Mouse (Mus musculus) myocyte (in vitro differentiated cells): ENCODE data around the gene Fkbp6. TPM values are rescaled to one million over a fixed set of nuclear protein-coding genes. Genes with fewer than 3 reads are reported as not detected.

Experiments
- H3K27me3 ChIP-seq: one replicate; pipeline ENCODE4 v1.6.1; 2011; ENCODE audit not compliant: control insufficient read depth, insufficient read depth, insufficient read length
- H3K36me3 ChIP-seq: one replicate; pipeline ENCODE4 v1.6.1; 2011; ENCODE audit not compliant: control insufficient read depth, insufficient read depth
- H3K4me2 ChIP-seq: one replicate; pipeline ENCODE4 v1.6.1; 2011; ENCODE audit warnings: low read depth, control low read depth
- H3K4me3 ChIP-seq: one replicate; pipeline ENCODE4 v1.5.1; 2011; ENCODE audit warnings: mild to moderate bottlenecking, control low read depth, moderate library complexity
- H3K79me2 ChIP-seq: one replicate; pipeline ENCODE4 v1.6.1; 2011; ENCODE audit not compliant: control insufficient read depth, insufficient read depth
- H3ac ChIP-seq: one replicate; pipeline ENCODE4 v1.6.1; 2011; ENCODE audit not compliant: control insufficient read depth, insufficient read length
- CEBPB ChIP-seq: IDR thresholded peaks from 2 replicates; pipeline ENCODE4 v1.6.1; 2011; ENCODE audit warnings: mild to moderate bottlenecking, moderate library complexity; ENCODE audit not compliant: poor library complexity, insufficient read depth, severe bottlenecking
- E2F4 ChIP-seq: IDR thresholded peaks from one replicate; pipeline ENCODE4 v1.6.1; 2011; ENCODE audit warnings: mild to moderate bottlenecking, control low read depth, moderate library complexity; ENCODE audit not compliant: insufficient read depth
- MAX ChIP-seq: IDR thresholded peaks from one replicate; pipeline ENCODE4 v1.6.1; 2011; ENCODE audit warnings: low read depth, mild to moderate bottlenecking, control low read depth
- MYOD1 ChIP-seq, 3 experiments: IDR thresholded peaks; one replicate each; pipeline ENCODE4 v1.6.1; 2011; ENCODE audit warnings: control low read depth in 2 of 3, low read depth in 2 of 3, mild to moderate bottlenecking in 2 of 3, moderate library complexity in 1 of 3; ENCODE audit not compliant: insufficient read length in 2 of 3, control insufficient read depth in 1 of 3
- MYOG ChIP-seq, 3 experiments: IDR thresholded peaks; one replicate each; pipeline ENCODE4 v1.6.1; 2011; ENCODE audit warnings: control low read depth in 2 of 3, low read depth in 2 of 3, mild to moderate bottlenecking in 2 of 3; ENCODE audit not compliant: insufficient read length in 2 of 3, control insufficient read depth in 1 of 3, insufficient read depth in 1 of 3
- POLR2A ChIP-seq: IDR thresholded peaks from one replicate; pipeline ENCODE4 v1.6.1; 2011; ENCODE audit warnings: low read depth, mild to moderate bottlenecking, control low read depth, moderate library complexity; ENCODE audit not compliant: insufficient read length
- POLR2AphosphoS2 ChIP-seq: IDR thresholded peaks from one replicate; pipeline ENCODE4 v1.6.1; 2011; ENCODE audit warnings: low read depth, control low read depth; ENCODE audit not compliant: insufficient read length
- SRF ChIP-seq: IDR thresholded peaks from one replicate; pipeline ENCODE4 v1.6.1; 2011; ENCODE audit warnings: low read depth; ENCODE audit not compliant: control insufficient read depth, insufficient read length
- TCF12 ChIP-seq: IDR thresholded peaks from one replicate; pipeline ENCODE4 v1.6.1; 2011; ENCODE audit warnings: mild to moderate bottlenecking, control low read depth; ENCODE audit not compliant: poor library complexity, insufficient read depth, severe bottlenecking
- TCF3 ChIP-seq: IDR thresholded peaks from one replicate; pipeline ENCODE4 v1.6.1; 2011; ENCODE audit warnings: low read depth, control low read depth; ENCODE audit not compliant: insufficient read length
- USF1 ChIP-seq: IDR thresholded peaks from one replicate; pipeline ENCODE4 v1.6.1; 2011; ENCODE audit warnings: low read depth, mild to moderate bottlenecking, control low read depth, moderate library complexity
- polyA plus RNA-seq: library from polyadenylated mRNA; unstranded; fragments of >200 nt; fragmentation: generic; extraction: Trizol; gene quantifications from one replicate; pipeline ENCODE4 v1.2.1, GENCODE M21; 2012; ENCODE audit warnings: missing spikeins

Gene Fkbp6
- polyA plus RNA-seq, 1 experiment = not detected

DNA sequence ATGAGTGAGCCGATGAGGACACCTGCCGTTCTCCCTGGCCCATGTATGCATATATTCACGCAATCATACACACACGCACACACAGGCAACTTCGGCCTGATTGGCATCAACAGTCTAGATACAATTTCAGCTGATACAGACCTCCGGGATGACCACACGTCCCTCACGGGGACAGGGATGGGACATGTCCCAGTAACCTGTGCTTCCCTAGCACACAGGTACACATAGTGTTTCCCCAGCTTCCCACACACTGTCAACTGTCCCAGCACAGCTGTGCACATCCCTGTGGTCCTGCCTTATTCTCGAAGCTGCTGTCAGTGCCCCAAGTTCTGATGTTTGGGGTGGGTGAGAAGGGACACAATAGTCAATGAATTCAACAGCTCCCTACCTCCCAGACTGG is 102.5 kb downstream of the Fkbp6 start:
- Histone ChIP-seq H3K79me2 (no peaks in the 10 kb centered on the region), H3ac (no peak overlapping the region), H3K36me3 (peaks cover 9% of the 10 kb centered on the region), H3K27me3 (no peaks in the 10 kb centered on the region), H3K4me2 (no peak overlapping the region), H3K4me3 (no peak overlapping the region)
- TF ChIP-seq MYOG (IDR thresholded peaks at IDR 0.05; ENCODE audit: control insufficient read depth in 1 of 3, insufficient read depth in 1 of 3, insufficient read length in 2 of 3, low read depth in 2 of 3) (no peak), POLR2AphosphoS2 (peak; percentile 76), TCF3 (no peak), POLR2A (no peak), MYOD1 (IDR thresholded peaks at IDR 0.05; ENCODE audit: control insufficient read depth in 1 of 3, insufficient read length in 2 of 3, low read depth in 2 of 3) (no peak)

DNA sequence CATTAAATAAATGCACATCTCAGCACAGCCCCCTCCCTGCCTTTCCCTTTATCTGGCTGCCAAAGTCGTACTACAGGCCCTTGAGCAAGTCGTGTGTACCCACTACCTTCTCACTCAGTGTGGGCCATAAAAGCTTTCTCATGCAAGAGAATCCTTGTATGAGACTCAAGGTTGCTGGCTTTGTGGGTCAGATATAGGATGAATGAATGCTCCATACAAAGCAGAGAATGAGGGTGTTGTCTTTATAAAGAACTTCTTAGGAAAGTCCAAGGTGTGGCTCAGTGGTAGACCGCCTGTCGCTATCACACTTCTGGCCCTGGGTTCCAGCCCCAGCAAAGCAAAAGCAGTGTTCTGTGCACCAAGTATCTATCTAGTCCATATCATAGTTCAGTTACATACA is 103.3 kb downstream of the Fkbp6 start:
- Histone ChIP-seq H3K4me2 (no peak overlapping the region), H3K36me3 (peaks cover 9% of the 10 kb centered on the region), H3K4me3 (no peak overlapping the region), H3ac (no peak overlapping the region), H3K79me2 (no peaks in the 10 kb centered on the region), H3K27me3 (no peaks in the 10 kb centered on the region)
- TF ChIP-seq USF1 (no peak), SRF (no peak), E2F4 (no peak), CEBPB (no peak), TCF3 (no peak), MYOG (IDR thresholded peaks at IDR 0.05; ENCODE audit: control insufficient read depth in 1 of 3, insufficient read depth in 1 of 3, insufficient read length in 2 of 3, low read depth in 2 of 3) (no peak), MAX (no peak), TCF12 (no peak), MYOD1 (IDR thresholded peaks at IDR 0.05; ENCODE audit: control insufficient read depth in 1 of 3, insufficient read length in 2 of 3, low read depth in 2 of 3) (no peak)

DNA sequence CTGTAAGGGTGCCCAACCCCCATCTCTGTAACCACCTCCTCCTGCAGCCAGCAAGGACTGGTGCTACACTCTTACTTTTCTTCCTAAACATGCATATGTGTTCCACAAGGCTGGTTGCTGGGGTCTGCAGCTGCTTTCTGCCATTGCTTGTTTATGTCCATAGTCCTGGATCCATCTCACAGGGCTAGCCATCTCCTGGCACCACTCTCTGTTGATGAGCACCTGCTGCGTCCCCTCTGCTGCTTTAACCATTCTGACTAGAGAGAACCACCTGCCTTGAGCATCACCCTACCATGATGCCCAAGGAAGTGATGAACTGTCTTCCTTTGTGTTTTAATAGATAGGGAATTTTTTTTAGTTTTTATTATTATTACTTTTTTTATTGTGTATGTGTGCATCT is 106.7 kb downstream of the Fkbp6 start:
- Histone ChIP-seq H3K4me2 (no peak overlapping the region), H3K27me3 (no peaks in the 10 kb centered on the region), H3K79me2 (no peaks in the 10 kb centered on the region), H3K36me3 (peaks cover 31% of the 10 kb centered on the region), H3ac (no peak overlapping the region), H3K4me3 (no peak overlapping the region)
- no peak for TF ChIP-seq MAX
- no peak for TF ChIP-seq TCF12

DNA sequence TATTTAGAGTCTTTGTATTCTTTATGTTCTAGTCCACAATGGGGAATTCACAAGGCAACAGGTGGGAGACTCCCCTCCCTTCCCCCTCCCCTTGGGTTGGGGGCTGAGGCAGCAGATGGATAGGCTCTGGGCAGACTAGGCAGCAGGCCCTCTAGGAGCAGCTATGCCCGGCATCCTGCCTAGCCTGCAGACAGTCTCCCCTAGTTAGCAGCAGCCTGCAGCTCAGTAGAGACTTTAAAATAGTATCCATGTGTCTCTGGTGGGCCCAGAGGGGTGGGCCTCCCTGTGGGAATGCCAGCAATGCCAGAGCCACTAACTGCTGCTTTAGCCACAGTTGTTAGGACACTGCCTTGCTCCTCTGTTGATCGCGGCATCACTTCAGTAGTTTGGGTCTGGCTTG is 107.2 kb downstream of the Fkbp6 start:
- no peak overlapping the region for H3K4me2 ChIP-seq
- peaks cover 37% of the 10 kb centered on the region for H3K36me3 ChIP-seq
- no peaks in the 10 kb centered on the region for H3K27me3 ChIP-seq
- no peaks in the 10 kb centered on the region for H3K79me2 ChIP-seq
- no peak overlapping the region for H3K4me3 ChIP-seq
- H3ac ChIP-seq = no peak overlapping the region
- TF ChIP-seq MYOG (IDR thresholded peaks at IDR 0.05; ENCODE audit: control insufficient read depth in 1 of 3, insufficient read depth in 1 of 3, insufficient read length in 2 of 3, low read depth in 2 of 3) (peak in 1 of 3 experiments; percentile 65), TCF12 (no peak), MYOD1 (IDR thresholded peaks at IDR 0.05; ENCODE audit: control insufficient read depth in 1 of 3, insufficient read length in 2 of 3, low read depth in 2 of 3) (peak in 1 of 3 experiments; percentile 16)

DNA sequence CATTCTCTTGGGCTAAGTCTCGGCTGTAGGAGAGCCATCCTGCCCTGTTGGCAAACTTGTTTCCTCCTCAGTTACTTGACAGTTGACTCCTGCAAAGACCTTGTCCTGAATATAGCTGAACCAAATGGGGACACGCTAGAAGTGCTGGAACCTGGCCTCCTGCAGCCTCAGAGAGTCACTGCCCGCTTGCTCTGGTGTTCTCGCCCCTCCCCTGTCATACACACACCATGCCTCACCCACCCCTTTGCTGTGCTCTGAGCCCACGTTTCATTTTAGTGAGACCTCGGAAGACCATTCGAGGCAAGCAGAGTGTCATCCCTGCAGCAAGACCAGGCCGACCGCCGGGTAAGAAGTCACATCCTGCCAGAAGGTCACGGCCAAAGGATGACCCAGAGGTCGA is 107.7 kb downstream of the Fkbp6 start:
- H3K27me3 ChIP-seq = no peaks in the 10 kb centered on the region
- no peak overlapping the region for H3K4me2 ChIP-seq
- H3K79me2 ChIP-seq = no peaks in the 10 kb centered on the region
- no peak overlapping the region for H3K4me3 ChIP-seq
- no peak overlapping the region for H3ac ChIP-seq
- H3K36me3 ChIP-seq = peaks cover 41% of the 10 kb centered on the region
- no peak for TF ChIP-seq MYOG (IDR thresholded peaks at IDR 0.05; ENCODE audit: control insufficient read depth in 1 of 3, insufficient read depth in 1 of 3, insufficient read length in 2 of 3, low read depth in 2 of 3)
- no peak for TF ChIP-seq MAX
- TF ChIP-seq POLR2AphosphoS2 = no peak
- no peak for TF ChIP-seq MYOD1 (IDR thresholded peaks at IDR 0.05; ENCODE audit: control insufficient read depth in 1 of 3, insufficient read length in 2 of 3, low read depth in 2 of 3)
- TF ChIP-seq CEBPB = no peak
- no peak for TF ChIP-seq POLR2A

Other genes starting within 250 kb of the Fkbp6 start
- 17.1 TPM for gene Tbl2, start 200.4 kb downstream of the Fkbp6 start, polyA plus RNA-seq
- gene Bcl7b, start 181.8 kb downstream of the Fkbp6 start, polyA plus RNA-seq = 37.3 TPM
- gene Baz1b, start 162.8 kb downstream of the Fkbp6 start, polyA plus RNA-seq = 22.1 TPM
- 6.5 TPM for gene Fzd9, start 98.8 kb downstream of the Fkbp6 start, polyA plus RNA-seq
- not detected for gene Trim50, start 3.3 kb upstream of the Fkbp6 start, polyA plus RNA-seq
- gene Nsun5, start 19.9 kb upstream of the Fkbp6 start, polyA plus RNA-seq = 22.7 TPM
- 14.0 TPM for gene Pom121, start 44.5 kb upstream of the Fkbp6 start, polyA plus RNA-seq
- gene Hip1, start 195.1 kb upstream of the Fkbp6 start, polyA plus RNA-seq = 65.2 TPM
- gene Ccl26, start 213.5 kb upstream of the Fkbp6 start, polyA plus RNA-seq = not detected
- gene Ccl24, start 223.0 kb upstream of the Fkbp6 start, polyA plus RNA-seq = not detected